Mouse (Mus musculus) lung, postnatal 10 days (tissue): Measurements from ENCODE around the gene Dydc1.

Experiments
- DNase-seq: peaks from one replicate; pipeline ENCODE4 v3.0.0; 2021

The Dydc1 gene

GRCm38 (mm10) chr14:41100712-41101111 lies 28.0 kb downstream of the Dydc1 start:
- no peak for DNase-seq

- no peak for DNase-seq
These were observed 28.5 kb downstream of the Dydc1 start for GRCm38 (mm10) chr14:41101242-41101641.

DNA sequence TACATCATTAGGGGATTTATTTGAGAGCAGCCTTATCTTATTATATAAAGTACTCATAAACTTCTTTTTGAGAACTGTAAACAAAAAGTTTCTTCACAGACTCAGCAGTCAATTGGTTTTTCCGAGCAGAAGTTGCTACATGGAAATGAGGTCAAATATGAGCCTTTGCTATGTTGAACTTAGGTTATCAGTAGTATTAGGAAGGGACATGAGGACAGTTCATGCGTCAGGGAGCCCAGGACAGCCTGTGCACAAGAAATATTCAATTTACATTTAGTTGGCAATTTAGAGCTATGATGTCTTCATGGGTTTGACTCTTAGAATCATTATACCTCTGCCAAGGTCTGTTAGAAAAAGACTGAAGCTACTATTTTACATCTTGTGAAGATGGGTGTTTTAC lies 29.6 kb downstream of the Dydc1 start:
- DNase-seq = no peak

GRCm38 (mm10) chr14:41104853-41105444 lies 32.2 kb downstream of the Dydc1 start, which contains the start of gene Mat1a:
TSS of gene Mat1a (plus strand) at chr14:41105035.
- peak; percentile 55 for DNase-seq

DNA sequence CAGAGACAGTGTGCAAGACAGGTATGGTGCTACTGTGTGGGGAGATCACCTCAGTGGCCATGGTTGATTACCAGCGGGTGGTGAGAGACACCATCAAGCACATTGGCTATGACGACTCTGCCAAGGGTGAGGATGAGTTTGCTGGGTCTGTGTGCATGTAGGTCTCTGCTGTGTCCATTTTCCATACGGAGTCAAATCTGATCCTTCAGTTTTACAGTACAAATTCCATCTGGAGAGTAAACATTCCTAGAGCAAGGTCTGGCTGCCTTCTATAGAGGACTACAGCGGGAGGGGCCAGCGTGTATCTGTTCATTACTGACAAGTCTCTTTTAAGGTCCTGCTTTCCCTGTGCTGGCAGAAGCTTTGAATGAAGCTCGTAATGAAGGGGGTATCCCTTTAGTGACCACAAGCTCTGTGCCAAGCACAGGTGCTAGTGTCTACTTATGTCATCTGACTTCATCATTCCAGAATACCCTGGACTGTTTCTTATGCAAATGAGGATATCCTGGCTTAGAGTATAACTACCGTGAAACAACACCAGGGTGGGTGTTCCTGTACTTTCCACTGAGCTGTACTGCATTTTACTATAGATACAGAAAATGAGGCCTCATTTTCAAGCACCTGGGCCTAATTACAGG lies 38.4 kb downstream of the Dydc1 start:
- no peak for DNase-seq

GRCm38 (mm10) chr14:41112944-41113343 lies 40.2 kb downstream of the Dydc1 start:
- no peak for DNase-seq

GRCm38 (mm10) chr14:41116271-41116670 lies 43.6 kb downstream of the Dydc1 start:
- DNase-seq = no peak

DNA sequence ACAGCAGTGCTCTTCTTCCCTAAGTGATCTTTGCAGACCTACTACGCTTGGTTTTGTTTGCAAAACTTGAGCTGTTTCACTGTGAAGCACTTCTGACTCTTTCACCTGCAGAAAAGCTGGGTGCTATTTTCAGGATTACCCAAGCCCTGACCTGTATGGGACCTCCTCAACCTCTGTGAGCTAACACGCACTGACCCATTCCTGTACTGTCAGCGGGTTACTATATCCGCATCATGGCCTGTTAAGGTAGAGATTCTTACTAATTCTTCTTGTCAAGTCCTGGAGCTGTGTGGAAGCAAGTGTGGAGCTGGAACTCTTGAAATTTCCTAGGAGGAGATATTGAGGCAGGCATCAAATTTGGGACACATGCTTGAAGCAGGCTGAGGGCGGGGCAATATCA lies 52.0 kb downstream of the Dydc1 start:
- DNase-seq = no peak

- DNase-seq = peak; percentile 40
These were observed 55.3 kb downstream of the Dydc1 start for GRCm38 (mm10) chr14:41127997-41128396.

DNA sequence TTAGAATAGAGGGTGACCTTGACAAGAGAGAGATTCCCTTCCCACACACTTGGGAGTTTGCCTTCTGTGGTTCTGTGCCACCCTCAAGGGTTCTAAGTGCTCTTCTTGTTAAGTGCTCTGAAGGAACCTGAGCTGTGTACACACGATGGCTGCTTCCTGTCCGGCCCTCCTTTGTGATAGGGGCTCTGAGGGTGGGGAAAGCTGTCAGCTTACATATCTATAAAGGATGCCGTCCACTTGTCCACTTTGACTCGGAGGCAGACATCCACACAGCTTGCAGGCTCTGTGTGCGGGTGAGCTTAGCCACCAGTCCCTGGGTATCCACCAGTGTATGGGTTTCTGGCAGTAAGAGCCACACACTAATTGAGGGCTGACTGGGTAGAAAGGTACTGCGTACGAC lies 58.8 kb downstream of the Dydc1 start, which contains the start of gene Sftpa1:
Sftpa1 (plus strand) TSS at position 243 of the 400 bp plus-strand sequence.
- peak; percentile 19 for DNase-seq

DNA sequence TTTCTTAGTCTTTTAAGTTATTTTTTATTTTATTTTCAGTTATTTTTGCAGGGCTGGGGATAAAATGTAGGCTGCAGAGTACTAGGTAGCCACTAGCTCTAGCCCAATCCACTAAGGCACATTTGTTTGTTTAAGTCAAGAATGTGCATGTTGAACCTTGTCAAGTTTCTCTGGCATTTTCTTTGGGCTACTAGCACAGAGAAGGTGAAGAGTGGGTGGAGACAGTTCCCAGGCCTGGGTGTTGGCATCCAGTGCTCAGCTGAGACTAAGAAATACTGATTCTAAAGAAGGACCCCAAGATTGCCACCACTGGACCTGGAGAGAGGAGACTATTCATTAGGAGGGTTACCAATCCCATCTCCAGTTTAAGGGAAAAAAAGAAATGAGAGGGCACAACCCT lies 64.3 kb downstream of the Dydc1 start:
- peak; percentile 14 for DNase-seq

GRCm38 (mm10) chr14:41140686-41141085 lies 68.0 kb downstream of the Dydc1 start:
- no peak for DNase-seq
